Comparison of ENCODE assay signal across 17 mouse cellular contexts in the genomic region with DNA sequence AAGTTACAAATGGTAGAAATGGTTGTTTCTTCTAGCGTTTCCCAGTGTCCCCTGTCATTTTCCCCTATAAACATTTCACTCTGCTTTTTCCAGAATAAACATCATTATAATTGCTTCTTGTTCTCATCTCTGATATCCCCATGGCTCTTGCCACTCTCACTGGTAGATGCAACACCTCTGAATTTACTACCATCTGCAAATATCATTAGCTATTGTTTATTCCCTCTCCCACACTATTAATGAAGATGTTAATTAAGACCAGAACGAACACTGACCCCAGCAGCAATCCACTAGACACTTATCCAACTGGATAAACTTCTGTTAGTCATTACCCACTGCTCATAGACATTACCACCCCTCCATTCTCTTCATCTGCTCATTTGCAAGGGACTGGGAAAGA.
DNase-seq lines count a peak whose midpoint lies in the region; ATAC-seq and TF ChIP-seq lines count a peak whose summit lies in the region.
"Had no signal": no experiment of that assay in that cellular context is flagged by ENCODE, and none has a peak within 500 bp of the region (broad histone marks: within the 10 kb centered on the region; RNA-seq: fewer than 3 reads in every experiment).

No protein-coding gene starts in this region.

- H3K36me3 ChIP-seq in forebrain, embryonic 14.5 days (ENCODE audit: control insufficient read depth, insufficient read depth, low read length): no peaks in the 10 kb centered on the region
- no peaks in the 10 kb centered on the region for H3K36me3 ChIP-seq in forebrain, embryonic 12.5 days (replicated peaks)
- no peaks in the 10 kb centered on the region for H3K36me3 ChIP-seq in forebrain, embryonic 16.5 days (ENCODE audit: control insufficient read depth, insufficient read depth)
- H3K36me3 ChIP-seq in forebrain, postnatal 0 days (ENCODE audit: insufficient read depth): no peaks in the 10 kb centered on the region
- H3K36me3 ChIP-seq in heart, embryonic 12.5 days: no peaks in the 10 kb centered on the region
- H3K36me3 ChIP-seq: embryonic facial prominence, embryonic 10.5 days; embryonic facial prominence, embryonic 12.5 days had no signal

- no peaks in the 10 kb centered on the region for H3K27me3 ChIP-seq in forebrain, embryonic 14.5 days (replicated peaks; ENCODE audit: control insufficient read depth, insufficient read depth, low read length)
- H3K27me3 ChIP-seq in forebrain, embryonic 12.5 days: 0 out of 2 replicates have a peak, but pooled peaks cover 2% of the 10 kb centered on the region
- no peaks in the 10 kb centered on the region for H3K27me3 ChIP-seq in forebrain, embryonic 16.5 days (replicated peaks; ENCODE audit: control insufficient read depth, insufficient read depth, low read length)
- no peaks in the 10 kb centered on the region for H3K27me3 ChIP-seq in forebrain, postnatal 0 days (ENCODE audit: insufficient read depth, low read length)
- H3K27me3 ChIP-seq in heart, embryonic 12.5 days (replicated peaks): no peaks in the 10 kb centered on the region
- H3K27me3 ChIP-seq: embryonic facial prominence, embryonic 12.5 days had no signal

- no peak for ATAC-seq in forebrain, embryonic 14.5 days
- no peak for ATAC-seq in forebrain, embryonic 12.5 days (ENCODE audit: low FRiP score)
- ATAC-seq in forebrain, embryonic 16.5 days: 0 out of 2 replicates have a peak, but pooled peaks have one; percentile 3
- no peak for ATAC-seq in forebrain, postnatal 0 days
- ATAC-seq in heart, embryonic 12.5 days (ENCODE audit: insufficient number of reproducible peaks, low FRiP score): no peak

- H3K9me3 ChIP-seq in forebrain, embryonic 14.5 days (replicated peaks; ENCODE audit: control insufficient read depth, low read length): no peaks in the 10 kb centered on the region
- H3K9me3 ChIP-seq in forebrain, embryonic 12.5 days: no peaks in the 10 kb centered on the region
- H3K9me3 ChIP-seq in forebrain, embryonic 16.5 days (ENCODE audit: control insufficient read depth, low read length): no peaks in the 10 kb centered on the region
- H3K9me3 ChIP-seq in forebrain, postnatal 0 days (ENCODE audit: low read length): no peaks in the 10 kb centered on the region
- no peaks in the 10 kb centered on the region for H3K9me3 ChIP-seq in heart, embryonic 12.5 days (replicated peaks)
- H3K9me3 ChIP-seq: embryonic facial prominence, embryonic 10.5 days; embryonic facial prominence, embryonic 12.5 days had no signal

- WGBS in forebrain, embryonic 14.5 days: 21% methylated on average over 2 of the region's 2 CpGs
- 58% methylated on average over 2 of the region's 2 CpGs for WGBS in forebrain, embryonic 12.5 days
- WGBS in forebrain, embryonic 16.5 days: 33% methylated on average over 2 of the region's 2 CpGs
- WGBS in forebrain, postnatal 0 days: 36% methylated on average over 2 of the region's 2 CpGs
- WGBS in heart, embryonic 12.5 days: 82% methylated on average over 2 of the region's 2 CpGs

- H3K4me3 ChIP-seq in forebrain, embryonic 14.5 days (ENCODE audit: low read depth, low read length): no peak overlapping the region
- no peak overlapping the region for H3K4me3 ChIP-seq in forebrain, embryonic 12.5 days (replicated peaks)
- no peak overlapping the region for H3K4me3 ChIP-seq in forebrain, embryonic 16.5 days (replicated peaks; ENCODE audit: low read length)
- no peak overlapping the region for H3K4me3 ChIP-seq in forebrain, postnatal 0 days (ENCODE audit: low read depth, low read length)
- no peak overlapping the region for H3K4me3 ChIP-seq in heart, embryonic 12.5 days
- H3K4me3 ChIP-seq: embryonic facial prominence, embryonic 10.5 days; embryonic facial prominence, embryonic 12.5 days had no signal

- no peak for TF ChIP-seq POLR2A in brain, embryonic 14.5 days (IDR thresholded peaks at IDR 0.05; ENCODE audit: borderline replicate concordance, extremely low read depth, insufficient read depth, insufficient read length, poor library complexity, severe bottlenecking)

- no peak for TF ChIP-seq CTCF in forebrain, postnatal 0 days (IDR thresholded peaks at IDR 0.05; ENCODE audit: low read depth)
- no peak for TF ChIP-seq CTCF in brain, embryonic 14.5 days (IDR thresholded peaks at IDR 0.05; ENCODE audit: borderline replicate concordance, extremely low read depth, insufficient read depth, insufficient read length)

- H3K9ac ChIP-seq in forebrain, embryonic 14.5 days (ENCODE audit: low read length): no peak overlapping the region
- H3K9ac ChIP-seq in forebrain, embryonic 12.5 days: no peak overlapping the region
- H3K9ac ChIP-seq in forebrain, embryonic 16.5 days (replicated peaks; ENCODE audit: low read depth, low read length): no peak overlapping the region
- no peak overlapping the region for H3K9ac ChIP-seq in forebrain, postnatal 0 days
- no peak overlapping the region for H3K9ac ChIP-seq in heart, embryonic 12.5 days
- H3K9ac ChIP-seq: embryonic facial prominence, embryonic 12.5 days had no signal

- H3K27ac ChIP-seq in forebrain, embryonic 14.5 days (ENCODE audit: low read depth, low read length): peak overlapping the region; percentile 65; the same call in 1 of the 2 replicates
- H3K27ac ChIP-seq in forebrain, embryonic 12.5 days: no peak overlapping the region
- H3K27ac ChIP-seq in forebrain, embryonic 16.5 days (ENCODE audit: low read length): peak overlapping the region; percentile 41
- no peak overlapping the region for H3K27ac ChIP-seq in forebrain, postnatal 0 days (ENCODE audit: low read depth, low read length)
- H3K27ac ChIP-seq in heart, embryonic 12.5 days (ENCODE audit: poor library complexity, severe bottlenecking): no peak overlapping the region
- H3K27ac ChIP-seq: embryonic facial prominence, embryonic 10.5 days; embryonic facial prominence, embryonic 12.5 days had no signal

- DNase-seq in forebrain, embryonic 14.5 days (ENCODE audit: low spot score): peak; percentile 57
- DNase-seq in forebrain, postnatal 0 days: no peak
- peak; percentile 34 for DNase-seq in heart, adult 11 months
- peak; percentile 77 for DNase-seq in brain, embryonic 14.5 days (ENCODE audit: low read depth)
- no peak for DNase-seq in natural killer cell, adult 2 months (ENCODE audit: low spot score in 2 of 2)
- DNase-seq: adrenal gland, adult 2 months; adrenal gland, postnatal 10 days; adrenal gland, postnatal 25 days; cerebellum, adult 2 months; cerebellum, adult 9-10 months; cerebellum, postnatal 10 days; cerebellum, postnatal 25 days had no signal

- H3K4me1 ChIP-seq in forebrain, embryonic 14.5 days (ENCODE audit: control insufficient read depth, insufficient read depth, low read length): peaks cover 22% of the 10 kb centered on the region
- H3K4me1 ChIP-seq in forebrain, embryonic 12.5 days: peaks cover 31% of the 10 kb centered on the region
- H3K4me1 ChIP-seq in forebrain, embryonic 16.5 days (replicated peaks; ENCODE audit: control insufficient read depth, insufficient read depth, low read length): peaks cover 31% of the 10 kb centered on the region
- H3K4me1 ChIP-seq in forebrain, postnatal 0 days (ENCODE audit: insufficient read depth): 0 out of 2 replicates have a peak, but pooled peaks cover 7% of the 10 kb centered on the region
- peaks cover 31% of the 10 kb centered on the region for H3K4me1 ChIP-seq in heart, embryonic 12.5 days (replicated peaks)

- no peak overlapping the region for H3K4me2 ChIP-seq in forebrain, embryonic 14.5 days (ENCODE audit: low read length)
- no peak overlapping the region for H3K4me2 ChIP-seq in forebrain, embryonic 12.5 days
- no peak overlapping the region for H3K4me2 ChIP-seq in forebrain, embryonic 16.5 days (ENCODE audit: low read length)
- no peak overlapping the region for H3K4me2 ChIP-seq in forebrain, postnatal 0 days (ENCODE audit: low read depth)
- no peak overlapping the region for H3K4me2 ChIP-seq in heart, embryonic 12.5 days
- H3K4me2 ChIP-seq: embryonic facial prominence, embryonic 12.5 days had no signal

Comparison
In these comparisons a context has a peak if more than half of its experiments do, and no peak if none do; other contexts are left out.
1. DNase-seq: peak in forebrain, embryonic 14.5 days (single experiment), heart, adult 11 months (single experiment) and brain, embryonic 14.5 days (single experiment); none in forebrain, postnatal 0 days (single experiment) and natural killer cell, adult 2 months (0 of 2).
2. H3K27ac ChIP-seq: peak in forebrain, embryonic 14.5 days (single experiment) and forebrain, embryonic 16.5 days (single experiment); none in forebrain, embryonic 12.5 days (single experiment), forebrain, postnatal 0 days (single experiment) and heart, embryonic 12.5 days (single experiment).